Mouse (Mus musculus) neural tube, embryonic 12.5 days (tissue): Measurements from ENCODE around the gene Mrpl10. TPM values are rescaled to one million over a fixed set of nuclear protein-coding genes. Genes with fewer than 3 reads are reported as not detected.

ENCODE experiments used
- ATAC-seq: fragments of 200-750 bp; cut with Nextera tagmentation; 2 replicates; pipeline ENCODE4 v1.8.0; 2017; ENCODE audit warnings: low read depth, mild to moderate bottlenecking, moderate TSS enrichment, moderate library complexity; ENCODE audit not compliant: low FRiP score
- H3K27ac ChIP-seq: fragments of 300-500 bp; sonication (generic); 2 replicates; pipeline ENCODE4 v1.5.1; 2016
- H3K27me3 ChIP-seq: fragments of 300-500 bp; sonication (generic); replicated peaks from 2 replicates; pipeline ENCODE4 v1.6.1; 2016; ENCODE audit warnings: mild to moderate bottlenecking
- H3K36me3 ChIP-seq: fragments of 300-500 bp; sonication (generic); 2 replicates; pipeline ENCODE4 v1.6.1; 2016; ENCODE audit warnings: mild to moderate bottlenecking
- H3K4me1 ChIP-seq: fragments of 300-500 bp; sonication (generic); 2 replicates; pipeline ENCODE4 v1.6.1; 2016
- H3K4me2 ChIP-seq: fragments of 300-500 bp; sonication (generic); replicated peaks from 2 replicates; pipeline ENCODE4 v1.6.1; 2016; ENCODE audit warnings: mild to moderate bottlenecking
- H3K4me3 ChIP-seq: fragments of 300-500 bp; sonication (generic); 2 replicates; pipeline ENCODE4 v1.5.1; 2016
- H3K9ac ChIP-seq: fragments of 300-500 bp; sonication (generic); 2 replicates; pipeline ENCODE4 v1.6.1; 2016; ENCODE audit warnings: mild to moderate bottlenecking
- H3K9me3 ChIP-seq: fragments of 300-500 bp; sonication (generic); 2 replicates; pipeline ENCODE4 v1.6.1; 2016; ENCODE audit warnings: mild to moderate bottlenecking
- WGBS: fragments of 180-500 bp; shearing (Covaris S2); methylation state at CpG from one replicate; pipeline ENCODE4 v1.1.7; 2016; 5-methylcytosine and 5-hydroxymethylcytosine counted together
- polyA plus RNA-seq: library from polyadenylated mRNA; unstranded; fragments of >200 nt; fragmentation: Nextera tagmentation; extraction: Ambion mirVana; gene quantifications from 2 replicates; pipeline ENCODE4 v1.2.1, GENCODE M21; 2016

The Mrpl10 gene
- polyA plus RNA-seq, 1 experiment from 2014 or later, result 68.3 TPM

- no peak for ATAC-seq
- Histone ChIP-seq H3K9ac (no peak overlapping the region), H3K4me2 (peak overlapping the region; percentile 54), H3K27ac (no peak overlapping the region), H3K36me3 (no peaks in the 10 kb centered on the region), H3K4me1 (peaks cover 30% of the 10 kb centered on the region), H3K9me3 (no peaks in the 10 kb centered on the region), H3K4me3 (peak overlapping the region; percentile 28), H3K27me3 (peaks cover 84% of the 10 kb centered on the region)
- 1% methylated on average over 36 of the region's 36 CpGs for WGBS
Measured at GRCm38 (mm10) chr11:97017696-97018582, 23.4 kb upstream of the Mrpl10 start.

- peak overlapping the region; percentile 54 for H3K4me2 ChIP-seq
- H3K27me3 ChIP-seq, result peaks cover 87% of the 10 kb centered on the region
- H3K9ac ChIP-seq, result no peak overlapping the region; the same call in 1 of the 2 replicates
- no peaks in the 10 kb centered on the region for H3K9me3 ChIP-seq
- H3K4me3 ChIP-seq, result peak overlapping the region; percentile 28
- ATAC-seq, result no peak
- 1% methylated on average over 59 of the region's 68 CpGs for WGBS
- H3K4me1 ChIP-seq, result peaks cover 30% of the 10 kb centered on the region
- H3K36me3 ChIP-seq, result no peaks in the 10 kb centered on the region
- no peak overlapping the region for H3K27ac ChIP-seq
Measured at GRCm38 (mm10) chr11:97018583-97019344, 22.6 kb upstream of the Mrpl10 start.

- Histone ChIP-seq H3K4me2 (no peak overlapping the region; the same call in 1 of the 2 replicates), H3K27me3 (peaks cover 92% of the 10 kb centered on the region), H3K4me1 (peaks cover 30% of the 10 kb centered on the region), H3K27ac (no peak overlapping the region), H3K36me3 (no peaks in the 10 kb centered on the region), H3K4me3 (no peak overlapping the region), H3K9ac (no peak overlapping the region), H3K9me3 (no peaks in the 10 kb centered on the region)
- WGBS, result 5% methylated on average over 13 of the region's 13 CpGs
- no peak for ATAC-seq
Measured at GRCm38 (mm10) chr11:97019345-97019708, 22.0 kb upstream of the Mrpl10 start.

- H3K4me3 ChIP-seq, result peak overlapping the region; percentile 47
- no peak for ATAC-seq
- whole genome bisulfite sequencing, result 1% methylated on average over 27 of the region's 27 CpGs
- H3K9ac ChIP-seq, result no peak overlapping the region
- H3K4me2 ChIP-seq, result peak overlapping the region; percentile 84
- H3K4me1 ChIP-seq, result peaks cover 36% of the 10 kb centered on the region
- peaks cover 87% of the 10 kb centered on the region for H3K27me3 ChIP-seq
- H3K27ac ChIP-seq, result no peak overlapping the region
- no peaks in the 10 kb centered on the region for H3K36me3 ChIP-seq
- H3K9me3 ChIP-seq, result no peaks in the 10 kb centered on the region
Measured at GRCm38 (mm10) chr11:97021121-97021765, 20.1 kb upstream of the Mrpl10 start.

GRCm38 (mm10) chr11:97021873-97022484 is 19.4 kb upstream of the Mrpl10 start:
- WGBS, result under 1% methylated on average over 50 of the region's 50 CpGs
- H3K4me1 ChIP-seq, result peaks cover 36% of the 10 kb centered on the region
- peak; percentile 35; the same call in 1 of the 2 replicates for ATAC-seq

GRCm38 (mm10) chr11:97024977-97025376 is 16.4 kb upstream of the Mrpl10 start:
- Histone ChIP-seq H3K4me2 (no peak overlapping the region), H3K9me3 (no peaks in the 10 kb centered on the region), H3K36me3 (no peaks in the 10 kb centered on the region), H3K4me3 (no peak overlapping the region), H3K9ac (no peak overlapping the region), H3K4me1 (peaks cover 23% of the 10 kb centered on the region), H3K27me3 (peaks cover 54% of the 10 kb centered on the region), H3K27ac (no peak overlapping the region)
- WGBS, result 24% methylated on average over 10 of the region's 10 CpGs
- no peak for ATAC-seq

More at GRCm38 (mm10) chr11:97021873-97022484, 19.4 kb upstream of the Mrpl10 start:
- Histone ChIP-seq H3K9me3 (no peaks in the 10 kb centered on the region), H3K9ac (peak overlapping the region; percentile 56), H3K36me3 (no peaks in the 10 kb centered on the region), H3K27ac (no peak overlapping the region), H3K4me2 (peak overlapping the region; percentile 84), H3K4me3 (peak overlapping the region; percentile 47), H3K27me3 (peaks cover 80% of the 10 kb centered on the region)

GRCm38 (mm10) chr11:97025721-97026344 is 15.5 kb upstream of the Mrpl10 start:
- peak overlapping the region; percentile 55 for H3K4me2 ChIP-seq
- peaks cover 31% of the 10 kb centered on the region for H3K4me1 ChIP-seq
- under 1% methylated on average over 17 of the region's 17 CpGs for WGBS
- peaks cover 45% of the 10 kb centered on the region for H3K27me3 ChIP-seq
- no peaks in the 10 kb centered on the region for H3K9me3 ChIP-seq
- H3K9ac ChIP-seq, result peak overlapping the region; percentile 44; the same call in 1 of the 2 replicates
- no peak overlapping the region for H3K27ac ChIP-seq
- ATAC-seq, result peak; percentile 12; the same call in 1 of the 2 replicates
- no peaks in the 10 kb centered on the region for H3K36me3 ChIP-seq
- H3K4me3 ChIP-seq, result peak overlapping the region; percentile 17

GRCm38 (mm10) chr11:97029686-97030417 is 11.5 kb upstream of the Mrpl10 start, which contains the start of gene Scrn2:
Gene Scrn2, plus strand, starts transcription at chr11:97029938.
- Histone ChIP-seq H3K27me3 (peaks cover 6% of the 10 kb centered on the region; the same call in 1 of the 2 replicates), H3K9ac (peak within 1 kb of the TSS; percentile 74), H3K27ac (no peak within 1 kb of the TSS), H3K4me1 (peaks cover 18% of the 10 kb centered on the region), H3K4me3 (peak within 1 kb of the TSS; percentile 63), H3K36me3 (peaks cover 9% of the 10 kb centered on the region; the same call in 1 of the 2 replicates), H3K4me2 (peak within 1 kb of the TSS; percentile 70), H3K9me3 (no peaks in the 10 kb centered on the region)
- 2% methylated on average over 25 of the region's 25 CpGs for WGBS
- peak; percentile 72 for ATAC-seq

- Histone ChIP-seq H3K4me2 (peak overlapping the region; percentile 70), H3K27me3 (0 out of 2 replicates have a peak, but pooled peaks cover 3% of the 10 kb centered on the region), H3K27ac (no peak overlapping the region), H3K4me1 (peaks cover 16% of the 10 kb centered on the region), H3K36me3 (peaks cover 9% of the 10 kb centered on the region; the same call in 1 of the 2 replicates), H3K9me3 (no peaks in the 10 kb centered on the region), H3K9ac (peak overlapping the region; percentile 74), H3K4me3 (peak overlapping the region; percentile 63)
- 25% methylated on average over 15 of the region's 15 CpGs for WGBS
- no peak for ATAC-seq
Measured at GRCm38 (mm10) chr11:97030426-97030825, 10.9 kb upstream of the Mrpl10 start.

- H3K4me2 ChIP-seq, result no peak overlapping the region
- WGBS, result 87% methylated on average over 12 of the region's 12 CpGs
- H3K36me3 ChIP-seq, result peaks cover 9% of the 10 kb centered on the region; the same call in 1 of the 2 replicates
Measured at GRCm38 (mm10) chr11:97031977-97032376, 9.4 kb upstream of the Mrpl10 start.

More at GRCm38 (mm10) chr11:97031977-97032376, 9.4 kb upstream of the Mrpl10 start:
- Histone ChIP-seq H3K27ac (no peak overlapping the region), H3K4me1 (peaks cover 11% of the 10 kb centered on the region; the same call in 1 of the 2 replicates), H3K4me3 (no peak overlapping the region), H3K27me3 (no peaks in the 10 kb centered on the region), H3K9ac (no peak overlapping the region), H3K9me3 (no peaks in the 10 kb centered on the region)
- ATAC-seq, result no peak
